Mouse (Mus musculus) ES-Bruce4 (cell line): ENCODE results near the gene Slco2a1.
"Not testable (repeated sequence)": the region's sequence is repeated elsewhere in the genome, so short reads cannot be mapped to it uniquely, and the experiment has no call there.

ENCODE experiments used
- CTCF ChIP-seq: IDR thresholded peaks from one replicate; pipeline ENCODE4 v1.8.1; 2011; ENCODE audit warnings: low read depth, low read length
- EP300 ChIP-seq: IDR thresholded peaks from 2 replicates; pipeline ENCODE4 v1.6.1; 2011; ENCODE audit warnings: low read depth, low read length; ENCODE audit not compliant: insufficient read depth

GRCm38 (mm10) chr9:103108341-103108798 is 119.9 kb downstream of the Slco2a1 start:
- not testable (repeated sequence) for TF ChIP-seq CTCF, EP300
